Mouse (Mus musculus) intestine, embryonic 14.5 days (tissue): ENCODE measurements around the gene Dpp6. TPM values are rescaled to one million over a fixed set of nuclear protein-coding genes. Genes with fewer than 3 reads are reported as not detected.
A peak's percentile ranks its signal among the peaks of the same experiment; 100 is the strongest.

Experiments used
- ATAC-seq: fragments of 200-750 bp; cut with Nextera tagmentation; replicated peaks from 2 replicates; pipeline ENCODE4 v1.8.0; 2017; ENCODE audit warnings: low read depth, moderate number of reproducible peaks, moderate TSS enrichment, moderate library complexity; ENCODE audit not compliant: low FRiP score, low TSS enrichment
- DNase-seq: peaks from one replicate; pipeline ENCODE4 v3.0.0-alpha.2; 2018; ENCODE audit warnings: low spot score
- H3K27ac ChIP-seq: fragments of 300-500 bp; sonication (generic); 2 replicates; pipeline ENCODE4 v1.5.1; 2014; ENCODE audit warnings: low read depth, mild to moderate bottlenecking, control low read depth
- H3K27me3 ChIP-seq: fragments of 300-500 bp; sonication (generic); replicated peaks from 2 replicates; pipeline ENCODE4 v1.6.1; 2014; ENCODE audit warnings: low read length, control low read depth; ENCODE audit not compliant: control insufficient read depth, insufficient read depth
- H3K36me3 ChIP-seq: fragments of 300-500 bp; sonication (generic); 2 replicates; pipeline ENCODE4 v1.6.1; 2014; ENCODE audit warnings: low read length, control low read depth; ENCODE audit not compliant: control insufficient read depth, insufficient read depth
- H3K4me1 ChIP-seq: fragments of 300-500 bp; sonication (generic); replicated peaks from 2 replicates; pipeline ENCODE4 v1.6.1; 2014; ENCODE audit warnings: low read length, control low read depth, mixed read lengths; ENCODE audit not compliant: control insufficient read depth, insufficient read depth
- H3K4me2 ChIP-seq: fragments of 300-500 bp; sonication (generic); 2 replicates; pipeline ENCODE4 v1.6.1; 2014; ENCODE audit warnings: low read length
- H3K4me3 ChIP-seq: fragments of 300-500 bp; sonication (generic); 2 replicates; pipeline ENCODE4 v1.5.1; 2014; ENCODE audit warnings: low read depth, low read length, control low read depth, mixed read lengths
- H3K9ac ChIP-seq: fragments of 300-500 bp; sonication (generic); 2 replicates; pipeline ENCODE4 v1.6.1; 2014; ENCODE audit warnings: mild to moderate bottlenecking, low read length
- H3K9me3 ChIP-seq: fragments of 300-500 bp; sonication (generic); 2 replicates; pipeline ENCODE4 v1.6.1; 2016; ENCODE audit warnings: low read length, control low read depth; ENCODE audit not compliant: control insufficient read depth
- WGBS: fragments of 180-500 bp; shearing (Covaris S2); extraction: QIAGEN DNeasy Blood & Tissue Kit; methylation state at CpG from one replicate; pipeline ENCODE4 v1.1.7; 2014; 5-methylcytosine and 5-hydroxymethylcytosine counted together
- polyA plus RNA-seq: library from polyadenylated mRNA; unstranded; fragments of >200 nt; fragmentation: Nextera tagmentation; extraction: Ambion mirVana; gene quantifications from 2 replicates; pipeline ENCODE4 v1.2.1, GENCODE M21; 2014

The Dpp6 gene
- polyA plus RNA-seq, 1 experiment from 2014 or later, result 2.0 TPM

DNA sequence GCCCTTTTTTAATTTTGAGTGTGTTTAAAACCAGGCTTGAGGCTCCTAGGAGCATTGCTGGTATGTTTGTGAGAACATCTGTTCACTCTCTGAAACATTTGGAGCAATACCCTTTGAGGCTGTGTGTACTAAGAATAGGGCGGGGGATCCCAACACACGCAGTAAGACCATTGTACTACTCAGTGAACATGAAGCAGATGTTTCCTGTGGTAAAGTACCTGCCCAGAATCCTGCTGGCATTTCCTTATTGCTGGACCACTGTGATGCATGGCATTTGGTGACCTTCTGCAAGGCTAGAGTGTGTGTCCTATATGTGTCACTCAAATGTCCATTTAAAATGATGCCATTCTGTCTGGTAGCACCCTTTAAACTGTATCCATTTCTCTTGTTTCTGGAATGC, 854.5 kb downstream of the Dpp6 start:
- H3K4me2 ChIP-seq, result no peak overlapping the region
- ATAC-seq, result no peak
- no peak overlapping the region for H3K27ac ChIP-seq
- no peaks in the 10 kb centered on the region for H3K27me3 ChIP-seq
- 73% methylated on average over 2 of the region's 2 CpGs for WGBS
- no peak overlapping the region for H3K4me3 ChIP-seq
- H3K36me3 ChIP-seq, result no peaks in the 10 kb centered on the region
- H3K9ac ChIP-seq, result no peak overlapping the region
- no peaks in the 10 kb centered on the region for H3K9me3 ChIP-seq
- no peak for DNase-seq
- H3K4me1 ChIP-seq, result no peaks in the 10 kb centered on the region

DNA sequence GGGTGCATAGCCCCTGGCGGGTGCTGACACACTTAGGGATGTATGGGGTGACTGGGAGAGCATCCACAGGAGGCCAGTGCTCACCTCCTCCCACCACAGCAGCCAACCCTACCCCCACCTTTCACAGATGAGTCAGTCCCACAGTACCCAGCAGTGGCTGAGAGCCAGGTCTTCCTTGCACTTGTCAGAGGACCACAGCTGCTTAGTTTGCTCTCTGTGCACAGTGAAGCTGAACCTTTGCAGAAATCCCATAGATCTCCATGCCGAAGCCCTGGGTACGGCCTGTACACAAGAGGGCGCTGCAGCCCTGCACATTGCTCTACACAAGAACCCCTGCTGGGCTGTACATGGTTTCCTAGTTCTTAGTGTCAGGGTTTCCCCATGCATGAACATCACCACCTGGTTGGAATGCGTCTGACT, 860.3 kb downstream of the Dpp6 start:
- Histone ChIP-seq H3K36me3 (no peaks in the 10 kb centered on the region), H3K4me1 (no peaks in the 10 kb centered on the region), H3K9me3 (no peaks in the 10 kb centered on the region), H3K9ac (no peak overlapping the region), H3K4me2 (no peak overlapping the region), H3K27ac (no peak overlapping the region), H3K4me3 (no peak overlapping the region), H3K27me3 (no peaks in the 10 kb centered on the region)
- ATAC-seq (0 out of 2 replicates have a peak, but pooled peaks have one; percentile 43), DNase-seq (peak; percentile 68)
- 46% methylated on average over 5 of the region's 5 CpGs for WGBS

DNA sequence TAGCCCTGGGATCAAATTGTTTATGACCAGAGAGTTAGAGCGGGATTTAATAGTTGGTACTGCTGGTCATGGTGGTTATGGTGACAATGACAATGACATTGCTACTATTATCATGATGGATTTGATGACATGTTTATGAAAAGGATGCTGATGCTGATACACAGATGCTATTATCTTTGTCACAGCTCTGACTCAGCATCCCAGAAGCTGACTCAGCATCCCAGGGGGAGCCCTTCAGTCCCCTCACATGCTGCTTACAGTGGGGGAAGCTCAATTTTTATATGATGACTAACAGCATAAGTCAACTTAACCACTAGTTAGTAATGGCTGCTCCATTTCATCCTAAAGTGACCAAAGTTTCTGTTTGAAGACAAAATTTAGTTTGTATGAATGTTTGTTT, 862.1 kb downstream of the Dpp6 start:
- no peak for ATAC-seq
- no peak overlapping the region for H3K4me3 ChIP-seq
- no peak for DNase-seq
- H3K36me3 ChIP-seq, result no peaks in the 10 kb centered on the region
- H3K9me3 ChIP-seq, result no peaks in the 10 kb centered on the region
- H3K4me2 ChIP-seq, result no peak overlapping the region
- H3K9ac ChIP-seq, result no peak overlapping the region
- H3K27ac ChIP-seq, result no peak overlapping the region
- H3K4me1 ChIP-seq, result no peaks in the 10 kb centered on the region
- no peaks in the 10 kb centered on the region for H3K27me3 ChIP-seq
- WGBS, result 94% methylated on average over 1 of the region's 1 CpGs

DNA sequence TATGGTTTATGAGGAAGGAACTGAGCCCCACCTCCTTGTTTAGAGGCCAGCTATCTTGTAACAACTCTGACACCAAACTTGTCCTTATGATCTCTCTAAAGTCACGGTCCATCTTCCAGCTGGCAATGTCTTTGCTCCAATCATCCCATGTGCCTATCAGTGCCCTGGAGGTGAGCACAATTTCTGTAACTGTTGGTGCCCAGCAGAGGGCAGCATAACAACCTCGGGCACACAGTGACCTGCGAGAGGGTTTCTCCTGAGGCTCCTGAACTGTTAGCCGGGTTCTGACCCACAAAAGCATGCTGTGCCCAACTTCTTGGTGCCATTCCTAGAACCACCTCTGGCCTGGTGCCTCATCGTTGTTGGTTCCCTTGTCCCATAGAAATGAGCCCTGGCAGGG, 863.5 kb downstream of the Dpp6 start:
- Histone ChIP-seq H3K36me3 (no peaks in the 10 kb centered on the region), H3K27me3 (no peaks in the 10 kb centered on the region), H3K9me3 (no peaks in the 10 kb centered on the region), H3K4me3 (no peak overlapping the region), H3K4me1 (no peaks in the 10 kb centered on the region), H3K9ac (no peak overlapping the region), H3K4me2 (no peak overlapping the region), H3K27ac (no peak overlapping the region)
- 41% methylated on average over 5 of the region's 5 CpGs for WGBS
- ATAC-seq (no peak), DNase-seq (no peak)

DNA sequence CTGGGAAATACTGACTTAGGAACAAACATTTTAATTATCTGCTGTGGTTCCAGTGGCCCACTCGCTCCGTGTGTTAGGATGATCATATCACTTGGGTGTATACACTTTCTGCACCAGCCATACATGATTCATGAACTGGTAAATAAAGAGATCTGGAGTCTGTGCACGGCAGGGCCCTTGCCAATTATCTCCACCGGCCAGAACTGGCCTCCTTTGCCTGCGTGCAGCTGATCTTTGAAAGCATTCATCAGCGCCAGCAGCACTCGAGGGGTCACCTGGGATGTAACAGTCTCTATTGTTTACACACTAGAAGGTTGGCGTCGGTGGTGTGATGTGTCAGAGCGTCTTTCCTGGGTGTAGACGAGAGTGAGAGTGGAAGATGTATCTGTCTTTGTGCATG, 868.2 kb downstream of the Dpp6 start:
- H3K4me2 ChIP-seq, result no peak overlapping the region
- no peaks in the 10 kb centered on the region for H3K36me3 ChIP-seq
- H3K27me3 ChIP-seq, result no peaks in the 10 kb centered on the region
- H3K9me3 ChIP-seq, result 0 out of 2 replicates have a peak, but pooled peaks cover 3% of the 10 kb centered on the region
- no peaks in the 10 kb centered on the region for H3K4me1 ChIP-seq
- no peak overlapping the region for H3K27ac ChIP-seq
- DNase-seq (no peak), ATAC-seq (no peak)
- no peak overlapping the region for H3K9ac ChIP-seq
- no peak overlapping the region for H3K4me3 ChIP-seq
- 45% methylated on average over 11 of the region's 11 CpGs for WGBS

DNA sequence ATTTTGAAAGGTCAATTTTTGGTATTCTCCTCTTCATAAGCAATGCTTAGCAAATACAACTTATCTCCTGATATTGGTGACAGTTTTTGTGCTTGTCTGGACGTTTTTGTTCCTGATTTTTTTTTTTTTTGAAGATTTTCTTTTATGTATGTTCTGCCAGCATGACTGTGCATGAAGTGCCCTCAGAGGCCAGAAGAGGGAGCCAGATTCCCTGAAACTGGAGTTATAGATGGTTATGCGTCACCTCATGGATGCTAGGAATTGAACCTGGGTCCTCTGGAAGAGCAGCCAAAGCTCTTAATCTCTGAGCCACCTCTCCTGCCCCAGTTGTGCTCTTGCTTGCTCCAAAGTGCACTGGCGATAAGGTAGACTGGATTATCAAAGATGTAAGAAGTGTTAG, 868.9 kb downstream of the Dpp6 start:
- Histone ChIP-seq H3K9ac (no peak overlapping the region), H3K4me3 (no peak overlapping the region), H3K36me3 (no peaks in the 10 kb centered on the region), H3K4me2 (no peak overlapping the region), H3K4me1 (no peaks in the 10 kb centered on the region), H3K9me3 (0 out of 2 replicates have a peak, but pooled peaks cover 3% of the 10 kb centered on the region), H3K27ac (no peak overlapping the region), H3K27me3 (no peaks in the 10 kb centered on the region)
- WGBS, result 70% methylated on average over 3 of the region's 3 CpGs
- no peak for DNase-seq
- ATAC-seq, result no peak

DNA sequence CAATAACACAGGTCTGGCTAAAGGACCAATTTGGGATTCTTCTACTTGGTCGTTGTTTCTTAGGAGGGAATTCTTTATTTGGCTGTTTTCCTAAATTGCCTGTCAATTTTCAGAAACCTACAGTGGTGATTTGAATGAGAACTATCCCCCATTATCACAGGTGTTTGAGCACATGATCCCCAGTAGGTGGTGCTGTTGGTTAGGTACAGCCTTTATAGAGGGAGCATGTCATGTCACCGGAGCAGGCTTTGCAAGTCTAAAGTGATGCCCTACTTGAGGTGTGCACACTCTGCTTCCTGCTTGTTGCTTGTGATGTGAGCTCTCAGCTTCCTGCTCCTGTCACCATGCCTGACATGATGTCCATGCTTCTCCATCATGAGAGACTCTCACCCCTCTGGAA, 870.3 kb downstream of the Dpp6 start:
- ATAC-seq (no peak), DNase-seq (no peak)
- Histone ChIP-seq H3K9me3 (0 out of 2 replicates have a peak, but pooled peaks cover 3% of the 10 kb centered on the region), H3K27me3 (no peaks in the 10 kb centered on the region), H3K9ac (no peak overlapping the region), H3K4me3 (no peak overlapping the region), H3K4me1 (no peaks in the 10 kb centered on the region), H3K36me3 (no peaks in the 10 kb centered on the region), H3K4me2 (no peak overlapping the region), H3K27ac (no peak overlapping the region)
- 80% methylated on average over 2 of the region's 2 CpGs for WGBS

DNA sequence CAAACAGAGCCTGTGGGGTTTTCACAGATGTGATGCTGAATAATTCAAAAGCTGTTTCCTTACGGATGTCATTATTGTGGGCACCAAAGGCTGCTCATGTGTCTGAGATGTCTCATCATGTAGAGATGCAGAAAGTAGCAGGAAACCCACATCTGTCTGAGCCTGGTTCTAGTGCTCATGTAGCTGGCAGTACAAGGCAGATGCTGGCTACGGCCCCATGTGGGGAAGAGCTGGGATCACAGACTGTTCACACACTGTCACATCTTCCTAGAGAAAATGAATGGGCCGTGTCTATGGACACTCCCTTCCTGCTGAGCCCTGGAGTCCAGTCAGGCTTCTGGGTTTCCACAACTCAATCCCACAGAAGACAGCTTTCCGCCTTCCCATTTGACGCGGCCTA, 885.5 kb downstream of the Dpp6 start:
- DNase-seq (no peak), ATAC-seq (no peak)
- Histone ChIP-seq H3K4me2 (no peak overlapping the region), H3K27ac (no peak overlapping the region), H3K4me3 (no peak overlapping the region), H3K27me3 (no peaks in the 10 kb centered on the region), H3K9me3 (no peaks in the 10 kb centered on the region), H3K9ac (no peak overlapping the region), H3K36me3 (no peaks in the 10 kb centered on the region), H3K4me1 (no peaks in the 10 kb centered on the region)
- 87% methylated on average over 6 of the region's 6 CpGs for whole genome bisulfite sequencing

DNA sequence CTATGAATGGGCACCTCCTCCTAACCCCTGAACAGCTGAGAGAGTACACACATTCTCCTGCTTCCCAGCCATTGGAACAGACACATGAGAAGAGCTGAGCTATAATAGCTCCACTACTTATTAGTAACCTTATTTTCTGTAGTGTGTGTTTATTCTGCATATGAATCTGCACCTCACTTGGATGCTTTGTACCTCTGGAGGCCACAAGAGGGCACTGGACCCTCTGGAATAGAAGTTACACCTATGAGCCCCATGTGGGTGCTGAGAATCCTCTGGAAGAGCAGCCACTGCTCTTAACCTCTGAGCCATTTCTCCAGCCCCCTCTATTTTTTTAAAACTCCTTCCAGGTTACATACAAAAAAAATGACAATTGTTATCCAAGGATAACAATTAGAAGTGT, 888.0 kb downstream of the Dpp6 start:
- DNase-seq, result no peak
- no peak overlapping the region for H3K4me3 ChIP-seq
- no peaks in the 10 kb centered on the region for H3K9me3 ChIP-seq
- no peak for ATAC-seq
- H3K27ac ChIP-seq, result no peak overlapping the region
- H3K4me1 ChIP-seq, result peaks cover 10% of the 10 kb centered on the region
- H3K9ac ChIP-seq, result no peak overlapping the region
- H3K27me3 ChIP-seq, result no peaks in the 10 kb centered on the region
- no peaks in the 10 kb centered on the region for H3K36me3 ChIP-seq
- H3K4me2 ChIP-seq, result no peak overlapping the region
